Mouse (Mus musculus): ENCODE data around the gene Zfr2. TPM values are rescaled to one million over a fixed set of nuclear protein-coding genes. Genes with fewer than 3 reads are reported as not detected.
A peak's percentile ranks its signal among the peaks of the same experiment; 100 is the strongest.

Zfr2 gene
- total and polyA plus RNA-seq, 3 experiments, result 0.81 to 1.4 TPM; not detected in 1

GRCm38 (mm10) chr10:81295185-81295584, 62.2 kb downstream of the Zfr2 start:
- no peak overlapping the region for H3K27ac ChIP-seq (ENCODE audit: control insufficient read depth, low read depth, low read length)
- H3K79me2 ChIP-seq (ENCODE audit: control insufficient read depth, insufficient read depth, low read length, poor library complexity), result peaks cover 69% of the 10 kb centered on the region
- H3K4me1 ChIP-seq (ENCODE audit: control insufficient read depth in 1 of 2, insufficient read depth in 2 of 2, low read length in 2 of 2), result peaks cover 11 to 33% of the 10 kb centered on the region in 2 experiments
- H3K9me3 ChIP-seq (replicated peaks; ENCODE audit: insufficient read depth, low read length), result no peaks in the 10 kb centered on the region
- H3K4me3 ChIP-seq (ENCODE audit: control insufficient read depth in 1 of 2, insufficient read depth in 1 of 2, low read depth in 2 of 2, low read length in 2 of 2), result no peak overlapping the region
- no peaks in the 10 kb centered on the region for H3K27me3 ChIP-seq (ENCODE audit: control insufficient read depth in 1 of 2, insufficient read depth in 2 of 2, low read length in 2 of 2)
- no peak for DNase-seq (ENCODE audit: low read depth, low spot score)
- no peak overlapping the region for H3K9ac ChIP-seq (ENCODE audit: control insufficient read depth, low read depth, low read length, poor library complexity, severe bottlenecking)
- TF ChIP-seq TBP (IDR thresholded peaks at IDR 0.05; ENCODE audit: low read depth, low read length), result no peak
- no peak for TF ChIP-seq ZKSCAN1 (IDR thresholded peaks at IDR 0.05; ENCODE audit: low read depth, low read length)
- no peak for TF ChIP-seq USF1 (IDR thresholded peaks at IDR 0.05; ENCODE audit: low read depth, low read length)
- no peak for TF ChIP-seq MAFK (IDR thresholded peaks at IDR 0.05; ENCODE audit: borderline replicate concordance, low read depth, low read length)
- TF ChIP-seq MYB (IDR thresholded peaks at IDR 0.05; ENCODE audit: low read depth, low read length), result no peak
- TF ChIP-seq MYC (IDR thresholded peaks at IDR 0.05; ENCODE audit: low read depth, low read length), result no peak
- no peak for TF ChIP-seq TAL1 (IDR thresholded peaks at IDR 0.05; ENCODE audit: low read length)
- no peak for TF ChIP-seq UBTF (IDR thresholded peaks at IDR 0.05; ENCODE audit: borderline replicate concordance, insufficient read depth, low read depth, low read length)
- TF ChIP-seq BHLHE40 (IDR thresholded peaks at IDR 0.05; ENCODE audit: borderline replicate concordance, low read depth, low read length), result no peak
- TF ChIP-seq KAT2A (conservative IDR thresholded peaks at IDR 0.05; ENCODE audit: low read depth, low read length), result no peak
- no peak for TF ChIP-seq JUND (IDR thresholded peaks at IDR 0.05; ENCODE audit: low read depth, low read length)
- no peak for TF ChIP-seq NRF1 (IDR thresholded peaks at IDR 0.05; ENCODE audit: insufficient read depth, low read depth, low read length, poor library complexity, severe bottlenecking)
- TF ChIP-seq ZMIZ1 (IDR thresholded peaks at IDR 0.05; ENCODE audit: low read depth, low read length), result no peak
- TF ChIP-seq ZC3H11A (IDR thresholded peaks at IDR 0.05; ENCODE audit: low read depth, low read length), result no peak
- TF ChIP-seq SIN3A (IDR thresholded peaks at IDR 0.05; ENCODE audit: low read length), result no peak
- no peak for TF ChIP-seq USF2 (IDR thresholded peaks at IDR 0.05; ENCODE audit: borderline replicate concordance in 1 of 2, insufficient read depth in 1 of 2, low read depth in 1 of 2, low read length in 2 of 2)
- no peak for TF ChIP-seq CHD1 (IDR thresholded peaks at IDR 0.05; ENCODE audit: low read depth, low read length)
- no peak for TF ChIP-seq RCOR1 (IDR thresholded peaks at IDR 0.05; ENCODE audit: low read depth, low read length)
- no peak for TF ChIP-seq MXI1 (IDR thresholded peaks at IDR 0.05; ENCODE audit: low read depth, low read length)
- no peak for TF ChIP-seq POLR2AphosphoS2 (IDR thresholded peaks at IDR 0.05; ENCODE audit: low read length)
- peaks cover 0 to 20% of the 10 kb centered on the region in 2 experiments; a peak in 2 of 4 replicates for H3K36me3 ChIP-seq (ENCODE audit: control insufficient read depth in 1 of 2, insufficient read depth in 2 of 2, low read length in 2 of 2)

- no peak overlapping the region for H3K9ac ChIP-seq (ENCODE audit: control insufficient read depth, low read depth, low read length, poor library complexity, severe bottlenecking)
- H3K27me3 ChIP-seq (ENCODE audit: control insufficient read depth in 1 of 2, insufficient read depth in 2 of 2, low read length in 2 of 2), result no peaks in the 10 kb centered on the region
- H3K4me1 ChIP-seq (ENCODE audit: control insufficient read depth in 1 of 2, insufficient read depth in 2 of 2, low read length in 2 of 2), result peaks cover 4 to 21% of the 10 kb centered on the region in 2 experiments; a peak in 3 of 4 replicates
- TF ChIP-seq RCOR1 (IDR thresholded peaks at IDR 0.05; ENCODE audit: low read depth, low read length) (no peak), CHD1 (IDR thresholded peaks at IDR 0.05; ENCODE audit: low read depth, low read length) (no peak), MAZ (IDR thresholded peaks at IDR 0.05; ENCODE audit: low read depth, low read length) (no peak), EP300 (IDR thresholded peaks at IDR 0.05; ENCODE audit: low read depth in 1 of 2, low read length in 2 of 2) (no peak), POLR2AphosphoS5 (IDR thresholded peaks at IDR 0.05; ENCODE audit: borderline replicate concordance, low read depth, low read length) (no peak), POLR2A (IDR thresholded peaks at IDR 0.05; ENCODE audit: control insufficient read depth in 1 of 2, insufficient read depth in 1 of 2, low read depth in 1 of 2, low read length in 2 of 2, poor library complexity in 1 of 2) (no peak), TCF12 (IDR thresholded peaks at IDR 0.05; ENCODE audit: low read depth, low read length) (no peak), USF1 (IDR thresholded peaks at IDR 0.05; ENCODE audit: low read depth, low read length) (0 out of 2 replicates have a peak, but pooled peaks have one; percentile 23), POLR2AphosphoS2 (IDR thresholded peaks at IDR 0.05; ENCODE audit: low read length) (no peak)
- peaks cover 77% of the 10 kb centered on the region for H3K79me2 ChIP-seq (ENCODE audit: control insufficient read depth, insufficient read depth, low read length, poor library complexity)
- H3K9me3 ChIP-seq (replicated peaks; ENCODE audit: insufficient read depth, low read length), result no peaks in the 10 kb centered on the region
- H3K27ac ChIP-seq (ENCODE audit: control insufficient read depth, low read depth, low read length), result no peak overlapping the region
- DNase-seq (ENCODE audit: low read depth, low spot score), result no peak
- peaks cover 0 to 10% of the 10 kb centered on the region in 2 experiments; a peak in 2 of 4 replicates for H3K36me3 ChIP-seq (ENCODE audit: control insufficient read depth in 1 of 2, insufficient read depth in 2 of 2, low read length in 2 of 2)
- no peak overlapping the region for H3K4me3 ChIP-seq (ENCODE audit: control insufficient read depth in 1 of 2, insufficient read depth in 1 of 2, low read depth in 2 of 2, low read length in 2 of 2)
These were observed 64.3 kb downstream of the Zfr2 start for GRCm38 (mm10) chr10:81297246-81297645.

Data from MEL (cell line).